Mouse (Mus musculus) brain, embryonic 14.5 days (tissue): ENCODE data around the gene Zfp799.

Experiments used
- CTCF ChIP-seq: fragments of 200-500 bp; IDR thresholded peaks from 2 replicates; pipeline ENCODE4 v1.5.1; 2012; ENCODE audit warnings: inconsistent platforms, mild to moderate bottlenecking, moderate library complexity, borderline replicate concordance; ENCODE audit not compliant: insufficient read depth, insufficient read length; ENCODE audit errors: extremely low read depth
- POLR2A ChIP-seq: fragments of 200-500 bp; IDR thresholded peaks from 2 replicates; pipeline ENCODE4 v1.6.1; 2012; ENCODE audit warnings: mild to moderate bottlenecking, inconsistent platforms, borderline replicate concordance; ENCODE audit not compliant: poor library complexity, insufficient read depth, insufficient read length, severe bottlenecking; ENCODE audit errors: extremely low read depth

DNA sequence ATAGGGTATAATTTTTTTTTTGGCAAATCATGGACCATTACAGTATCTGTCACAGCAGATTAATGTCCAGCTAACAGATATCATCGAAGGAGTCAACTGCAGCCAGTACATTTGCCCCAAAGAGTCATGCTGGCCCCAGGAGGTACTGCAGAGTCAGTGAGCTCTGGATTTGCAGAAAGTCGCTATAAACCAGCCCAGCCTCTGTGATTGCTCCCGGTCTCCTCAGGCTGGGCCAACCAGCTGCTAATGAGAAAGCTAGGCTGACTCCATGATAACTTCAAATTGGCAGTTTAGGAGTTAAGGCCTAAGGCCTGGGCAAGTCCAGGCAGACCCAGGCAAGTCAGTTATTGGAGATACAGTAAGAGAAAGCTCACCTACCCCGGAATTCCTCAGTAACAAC, 42.0 kb upstream of the Zfp799 start:
- TF ChIP-seq CTCF: no peak
- TF ChIP-seq POLR2A: no peak
